In the genomic region with DNA sequence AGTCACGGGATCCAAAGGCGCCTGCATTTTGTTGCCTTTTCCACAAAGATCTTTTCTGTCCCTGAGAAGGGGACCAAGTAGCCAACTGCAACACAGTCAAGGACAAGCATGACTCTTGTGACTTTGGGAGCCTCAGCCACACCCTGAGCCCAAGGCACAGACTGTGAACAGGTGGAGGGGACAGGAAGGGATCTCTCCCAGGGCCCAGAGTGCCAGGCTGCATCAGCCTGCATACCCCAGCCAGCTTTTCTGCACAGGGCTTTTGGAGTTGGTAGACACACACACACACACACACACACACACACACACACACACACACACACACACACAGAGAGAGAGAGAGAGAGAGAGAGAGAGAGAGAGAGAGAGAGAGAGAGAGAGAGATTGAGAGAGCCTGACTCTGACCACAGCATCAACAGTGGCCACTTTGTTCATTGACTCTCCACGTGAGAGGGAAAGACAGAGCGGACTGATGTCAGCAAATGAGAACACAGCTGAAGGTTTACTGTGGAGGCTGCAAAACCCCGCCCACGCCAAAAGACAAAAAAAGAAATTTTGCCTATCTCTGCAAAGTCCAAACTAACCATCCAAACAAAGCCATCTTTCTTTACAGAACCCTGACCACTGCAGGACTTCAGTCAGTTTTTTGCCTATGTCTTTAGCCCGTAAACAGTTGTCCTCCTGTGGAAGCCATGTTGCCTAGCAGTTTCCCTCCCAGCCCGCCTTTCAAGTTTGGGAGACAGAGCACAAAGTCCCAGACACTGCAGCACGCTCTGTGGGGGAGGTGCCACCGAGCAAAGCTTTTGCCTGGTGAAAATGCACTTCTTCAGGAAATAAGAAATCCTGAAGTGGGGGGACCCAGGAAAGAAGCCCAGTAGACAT, we compare ENCODE assay signal across 12 mouse cellular contexts. TPM values are rescaled to one million over a fixed set of nuclear protein-coding genes. Genes with fewer than 3 reads are reported as not detected.
DNase-seq lines count a peak whose midpoint lies in the region; ATAC-seq lines count a peak whose summit lies in the region.
"Had no signal": no experiment of that assay in that cellular context is flagged by ENCODE, and none has a peak within 500 bp of the region (broad histone marks: within the 10 kb centered on the region; RNA-seq: fewer than 3 reads in every experiment).

No protein-coding gene starts in this region.

- no peak overlapping the region for H3K9ac ChIP-seq in heart, embryonic 11.5 days (ENCODE audit: low read depth, low read length)
- no peak overlapping the region for H3K9ac ChIP-seq in midbrain, embryonic 11.5 days (ENCODE audit: low read length)
- no peak overlapping the region for H3K9ac ChIP-seq in midbrain, embryonic 13.5 days (replicated peaks)
- H3K9ac ChIP-seq in hindbrain, embryonic 13.5 days = no peak overlapping the region
- no peak overlapping the region for H3K9ac ChIP-seq in neural tube, embryonic 15.5 days (replicated peaks)
- H3K9ac ChIP-seq: forebrain, embryonic 12.5 days had no signal

- WGBS in heart, embryonic 11.5 days (ENCODE audit: insufficient replicate concordance) = 52% methylated on average over 10 of the region's 10 CpGs
- WGBS in midbrain, embryonic 11.5 days = 66% methylated on average over 10 of the region's 10 CpGs
- WGBS in midbrain, embryonic 13.5 days = 64% methylated on average over 10 of the region's 10 CpGs
- WGBS in hindbrain, embryonic 13.5 days = 60% methylated on average over 10 of the region's 10 CpGs
- WGBS in neural tube, embryonic 15.5 days = 61% methylated on average over 10 of the region's 10 CpGs

- H3K36me3 ChIP-seq in heart, embryonic 11.5 days (ENCODE audit: control insufficient read depth, insufficient read depth, low read length) = no peaks in the 10 kb centered on the region
- no peaks in the 10 kb centered on the region for H3K36me3 ChIP-seq in midbrain, embryonic 11.5 days (ENCODE audit: control insufficient read depth, insufficient read depth, low read length)
- no peaks in the 10 kb centered on the region for H3K36me3 ChIP-seq in midbrain, embryonic 13.5 days
- H3K36me3 ChIP-seq in hindbrain, embryonic 13.5 days = no peaks in the 10 kb centered on the region
- H3K36me3 ChIP-seq in neural tube, embryonic 15.5 days = no peaks in the 10 kb centered on the region
- H3K36me3 ChIP-seq: forebrain, embryonic 12.5 days had no signal

- H3K27ac ChIP-seq in heart, embryonic 11.5 days (ENCODE audit: low read depth, low read length) = peak overlapping the region; percentile 57
- H3K27ac ChIP-seq in midbrain, embryonic 11.5 days (ENCODE audit: low read depth, low read length) = no peak overlapping the region
- H3K27ac ChIP-seq in midbrain, embryonic 13.5 days = no peak overlapping the region
- H3K27ac ChIP-seq in hindbrain, embryonic 13.5 days = 0 out of 2 replicates have a peak overlapping the region, but pooled peaks have one; percentile 55
- 0 out of 2 replicates have a peak overlapping the region, but pooled peaks have one; percentile 9 for H3K27ac ChIP-seq in neural tube, embryonic 15.5 days (replicated peaks)
- H3K27ac ChIP-seq: forebrain, embryonic 12.5 days; kidney, postnatal 0 days had no signal

- intact Hi-C loops in heart, postnatal 25 days (cut with DNase I) = no loop called here

- H3K4me1 ChIP-seq in heart, embryonic 11.5 days (ENCODE audit: control insufficient read depth, insufficient read depth, low read length) = 0 out of 2 replicates have a peak, but pooled peaks cover 4% of the 10 kb centered on the region
- H3K4me1 ChIP-seq in midbrain, embryonic 11.5 days (ENCODE audit: control insufficient read depth, insufficient read depth, low read length) = 0 out of 2 replicates have a peak, but pooled peaks cover 6% of the 10 kb centered on the region
- H3K4me1 ChIP-seq in midbrain, embryonic 13.5 days (replicated peaks) = 0 out of 2 replicates have a peak, but pooled peaks cover 8% of the 10 kb centered on the region
- H3K4me1 ChIP-seq in hindbrain, embryonic 13.5 days (replicated peaks) = peaks cover 10% of the 10 kb centered on the region
- no peaks in the 10 kb centered on the region for H3K4me1 ChIP-seq in neural tube, embryonic 15.5 days

- no peaks in the 10 kb centered on the region for H3K27me3 ChIP-seq in heart, embryonic 11.5 days (ENCODE audit: control insufficient read depth, insufficient read depth, low read length)
- no peaks in the 10 kb centered on the region for H3K27me3 ChIP-seq in midbrain, embryonic 11.5 days (ENCODE audit: control insufficient read depth, insufficient read depth, low read length)
- no peaks in the 10 kb centered on the region for H3K27me3 ChIP-seq in midbrain, embryonic 13.5 days
- 0 out of 2 replicates have a peak, but pooled peaks cover 5% of the 10 kb centered on the region for H3K27me3 ChIP-seq in hindbrain, embryonic 13.5 days
- no peaks in the 10 kb centered on the region for H3K27me3 ChIP-seq in neural tube, embryonic 15.5 days (replicated peaks)
- H3K27me3 ChIP-seq: forebrain, embryonic 12.5 days had no signal

- DNase-seq in heart, postnatal 25 days (ENCODE audit: low spot score) = no peak
- DNase-seq in midbrain, embryonic 11.5 days (ENCODE audit: low spot score, missing footprints) = peak; percentile 88
- no peak for DNase-seq in urinary bladder, postnatal 4 days (ENCODE audit: low spot score in 2 of 2)
- DNase-seq in right cerebral cortex, postnatal 4 days = no peak
- DNase-seq: adrenal gland, adult 8-10 months had no signal

- H3K4me3 ChIP-seq in heart, embryonic 11.5 days (ENCODE audit: low read depth, low read length) = no peak overlapping the region
- H3K4me3 ChIP-seq in midbrain, embryonic 11.5 days (ENCODE audit: low read depth, low read length) = no peak overlapping the region
- no peak overlapping the region for H3K4me3 ChIP-seq in midbrain, embryonic 13.5 days (replicated peaks)
- H3K4me3 ChIP-seq in hindbrain, embryonic 13.5 days = no peak overlapping the region
- no peak overlapping the region for H3K4me3 ChIP-seq in neural tube, embryonic 15.5 days (replicated peaks)
- H3K4me3 ChIP-seq: forebrain, embryonic 12.5 days; megakaryocyte, embryonic 14.5 days had no signal

- H3K9me3 ChIP-seq in heart, embryonic 11.5 days (replicated peaks; ENCODE audit: control insufficient read depth, low read length) = no peaks in the 10 kb centered on the region
- H3K9me3 ChIP-seq in midbrain, embryonic 11.5 days (ENCODE audit: control insufficient read depth, low read length) = no peaks in the 10 kb centered on the region
- H3K9me3 ChIP-seq in midbrain, embryonic 13.5 days = no peaks in the 10 kb centered on the region
- no peaks in the 10 kb centered on the region for H3K9me3 ChIP-seq in hindbrain, embryonic 13.5 days
- no peaks in the 10 kb centered on the region for H3K9me3 ChIP-seq in neural tube, embryonic 15.5 days (replicated peaks)
- H3K9me3 ChIP-seq: forebrain, embryonic 12.5 days had no signal

- no peak for ATAC-seq in heart, embryonic 11.5 days (replicated peaks; ENCODE audit: insufficient number of reproducible peaks, low FRiP score, low TSS enrichment)
- ATAC-seq in midbrain, embryonic 11.5 days (ENCODE audit: low FRiP score) = no peak
- no peak for ATAC-seq in midbrain, embryonic 13.5 days
- no peak for ATAC-seq in hindbrain, embryonic 13.5 days (ENCODE audit: low FRiP score)
- no peak for ATAC-seq in neural tube, embryonic 15.5 days (ENCODE audit: low FRiP score)

- peak overlapping the region; percentile 20; the same call in 1 of the 2 replicates for H3K4me2 ChIP-seq in heart, embryonic 11.5 days
- H3K4me2 ChIP-seq in midbrain, embryonic 11.5 days = no peak overlapping the region
- H3K4me2 ChIP-seq in midbrain, embryonic 13.5 days (replicated peaks) = no peak overlapping the region
- H3K4me2 ChIP-seq in hindbrain, embryonic 13.5 days = no peak overlapping the region
- no peak overlapping the region for H3K4me2 ChIP-seq in neural tube, embryonic 15.5 days
- H3K4me2 ChIP-seq: forebrain, embryonic 12.5 days had no signal

RNA-seq across cellular contexts. Expression of a gene that starts 11.9 kb away (rescaled TPM):
- 182 and 197 TPM in 2 replicates for polyA plus RNA-seq in heart, embryonic 11.5 days (2014; fragmentation: Nextera tagmentation; extraction: Ambion mirVana)
- total RNA-seq in heart, postnatal 25 days (2021) = 10 to 100 TPM; 51.3 to 55.2 TPM
- polyA plus RNA-seq in midbrain, embryonic 11.5 days (2014; fragmentation: Nextera tagmentation; extraction: Ambion mirVana) = 281 and 308 TPM in 2 replicates
- 359 and 367 TPM in 2 replicates for polyA plus RNA-seq in midbrain, embryonic 13.5 days (2015; fragmentation: Nextera tagmentation; extraction: Ambion mirVana)
- 398 and 400 TPM in 2 replicates for polyA plus RNA-seq in hindbrain, embryonic 13.5 days (2015; fragmentation: Nextera tagmentation; extraction: Ambion mirVana)
- 342 and 377 TPM in 2 replicates for polyA plus RNA-seq in neural tube, embryonic 15.5 days (2015; fragmentation: Nextera tagmentation; extraction: Ambion mirVana)

RNA-seq across cellular contexts. Expression of a gene that starts 39.1 kb away (rescaled TPM):
- 1.2 and 2.0 TPM in 2 replicates for polyA plus RNA-seq in heart, embryonic 11.5 days (2014; fragmentation: Nextera tagmentation; extraction: Ambion mirVana)
- total RNA-seq in heart, postnatal 25 days (2021) = under 1 TPM; 0.42 to 0.49 TPM
- 0.82 and 0.92 TPM in 2 replicates for polyA plus RNA-seq in midbrain, embryonic 11.5 days (2014; fragmentation: Nextera tagmentation; extraction: Ambion mirVana)
- polyA plus RNA-seq in midbrain, embryonic 13.5 days (2015; fragmentation: Nextera tagmentation; extraction: Ambion mirVana) = 1.7 and 1.9 TPM in 2 replicates
- 2.8 and 3.0 TPM in 2 replicates for polyA plus RNA-seq in hindbrain, embryonic 13.5 days (2015; fragmentation: Nextera tagmentation; extraction: Ambion mirVana)
- polyA plus RNA-seq in neural tube, embryonic 15.5 days (2015; fragmentation: Nextera tagmentation; extraction: Ambion mirVana) = 4.3 and 4.6 TPM in 2 replicates

RNA-seq across cellular contexts. Expression of a gene that starts 59.9 kb away (rescaled TPM):
- 5.2 and 5.3 TPM in 2 replicates for polyA plus RNA-seq in heart, embryonic 11.5 days (2014; fragmentation: Nextera tagmentation; extraction: Ambion mirVana)
- total RNA-seq in heart, postnatal 25 days (2021) = 1 to 10 TPM; 1.4 to 1.8 TPM
- polyA plus RNA-seq in midbrain, embryonic 11.5 days (2014; fragmentation: Nextera tagmentation; extraction: Ambion mirVana) = 7.3 and 8.2 TPM in 2 replicates
- 4.0 and 4.3 TPM in 2 replicates for polyA plus RNA-seq in midbrain, embryonic 13.5 days (2015; fragmentation: Nextera tagmentation; extraction: Ambion mirVana)
- 3.4 and 3.8 TPM in 2 replicates for polyA plus RNA-seq in hindbrain, embryonic 13.5 days (2015; fragmentation: Nextera tagmentation; extraction: Ambion mirVana)
- polyA plus RNA-seq in neural tube, embryonic 15.5 days (2015; fragmentation: Nextera tagmentation; extraction: Ambion mirVana) = 2.1 and 2.8 TPM in 2 replicates

Comparison
In these comparisons a context has a peak if more than half of its experiments do, and no peak if none do; other contexts are left out.
1. H3K27ac ChIP-seq: peak in heart, embryonic 11.5 days (single experiment), hindbrain, embryonic 13.5 days (single experiment) and neural tube, embryonic 15.5 days (single experiment); none in midbrain, embryonic 11.5 days (single experiment) and midbrain, embryonic 13.5 days (single experiment).